Mouse (Mus musculus): ENCODE measurements around the gene Cct2. TPM values are rescaled to one million over a fixed set of nuclear protein-coding genes. Genes with fewer than 3 reads are reported as not detected.

Gene Cct2
- polyA plus RNA-seq (2015; fragmentation: Nextera tagmentation; extraction: Ambion mirVana): 235 and 246 TPM in 2 replicates

DNA sequence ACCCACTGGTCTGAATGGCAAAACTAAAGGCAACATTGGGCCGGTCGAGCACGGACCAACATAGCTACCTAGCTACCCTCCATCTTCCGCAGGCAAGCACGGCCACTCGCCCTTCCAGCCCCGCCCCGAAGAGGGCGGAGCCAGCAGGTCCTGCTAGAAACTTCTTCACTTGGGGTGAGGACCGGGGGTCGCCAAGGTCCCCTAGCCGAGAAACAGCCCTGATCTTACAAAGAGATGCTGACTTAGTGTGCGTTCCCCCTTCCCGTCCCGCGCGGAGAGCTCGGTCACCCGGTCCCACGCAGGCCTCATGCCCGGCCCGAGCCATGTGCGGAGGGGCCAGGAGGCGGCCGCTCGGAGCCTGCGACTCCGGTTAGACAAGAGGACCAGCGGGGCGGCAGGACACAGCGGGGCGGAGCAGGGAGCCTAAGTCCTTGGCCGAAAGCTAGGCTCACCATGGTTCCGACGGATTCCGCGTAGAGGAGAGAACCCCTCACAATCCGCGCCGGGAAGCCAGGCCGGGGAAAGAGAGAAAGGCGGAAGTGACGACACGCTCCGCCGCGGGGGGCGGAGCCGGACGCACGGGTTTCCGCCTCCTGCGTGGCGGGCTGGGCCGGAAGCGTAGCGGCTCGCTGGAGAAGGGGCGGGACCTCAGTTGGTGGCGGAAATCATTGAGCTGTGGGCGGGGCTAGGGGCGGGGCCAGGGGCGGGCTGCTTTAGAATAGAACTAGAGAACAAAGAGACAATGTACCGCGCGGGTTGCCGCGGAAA lies at the start of gene Cct2:
TSS of gene Cct2 (minus strand) at position 561 of the 768 bp plus-strand sequence.
- peak within 1 kb of the TSS; percentile 69 for H3K4me2 ChIP-seq
- H3K27ac ChIP-seq: peak within 1 kb of the TSS; percentile 89
- H3K36me3 ChIP-seq: peaks cover 37% of the 10 kb centered on the region
- peak within 1 kb of the TSS; percentile 97 for H3K4me3 ChIP-seq
- ATAC-seq (ENCODE audit: borderline replicate concordance, extremely low read depth, low FRiP score, low TSS enrichment): peak; percentile 93
- peaks cover 22% of the 10 kb centered on the region; the same call in 1 of the 2 replicates for H3K4me1 ChIP-seq
- H3K9ac ChIP-seq: peak within 1 kb of the TSS; percentile 75
- no peaks in the 10 kb centered on the region for H3K27me3 ChIP-seq
- under 1% methylated on average over 68 of the region's 68 CpGs for WGBS
- H3K9me3 ChIP-seq: no peaks in the 10 kb centered on the region

DNA sequence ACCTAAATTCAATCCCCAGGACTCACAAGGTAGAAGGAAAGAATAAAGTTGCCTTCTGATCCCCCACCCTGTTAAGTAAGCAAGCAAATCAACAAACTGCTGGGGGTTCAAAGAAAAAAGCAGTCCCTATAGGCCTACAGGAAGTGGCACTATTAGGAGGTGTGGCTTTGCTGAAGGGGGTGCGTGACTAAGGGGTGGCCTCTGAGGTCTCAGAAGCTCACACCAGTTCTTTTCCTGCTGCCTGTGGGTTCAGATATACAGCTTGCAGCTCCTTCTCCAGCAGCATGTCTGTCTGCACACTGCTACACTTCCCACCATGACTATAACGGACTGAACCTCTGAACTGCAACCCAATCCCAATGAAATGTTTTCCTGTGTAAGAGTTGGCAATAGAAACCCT lies 48.9 kb upstream of the Cct2 start:
- H3K27ac ChIP-seq: no peak overlapping the region
- no peaks in the 10 kb centered on the region for H3K36me3 ChIP-seq
- no peaks in the 10 kb centered on the region for H3K27me3 ChIP-seq
- 43% methylated on average over 2 of the region's 2 CpGs for WGBS
- ATAC-seq (ENCODE audit: borderline replicate concordance, extremely low read depth, low FRiP score, low TSS enrichment): no peak
- no peaks in the 10 kb centered on the region for H3K9me3 ChIP-seq
- no peak overlapping the region for H3K4me2 ChIP-seq
- H3K4me1 ChIP-seq: peaks cover 34% of the 10 kb centered on the region
- H3K9ac ChIP-seq: no peak overlapping the region
- no peak overlapping the region for H3K4me3 ChIP-seq

DNA sequence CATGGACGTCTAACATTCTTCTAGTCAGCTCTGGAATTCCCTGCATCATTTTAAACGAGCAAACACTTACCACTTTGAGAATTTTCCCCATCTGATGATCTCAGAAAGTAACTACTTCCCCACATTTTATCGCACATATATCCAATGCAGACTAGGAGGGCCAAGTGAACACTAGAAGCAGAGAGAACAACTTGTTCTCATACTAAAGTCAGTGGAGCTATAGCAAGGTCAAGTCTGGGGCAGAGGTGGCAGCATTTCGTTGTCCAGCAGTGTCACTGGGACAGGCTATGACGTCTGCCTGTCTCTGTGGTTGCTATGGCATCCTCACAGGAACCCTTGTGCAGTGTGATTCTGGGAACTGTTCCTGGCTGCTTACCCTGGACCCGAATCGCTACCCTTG lies 47.8 kb upstream of the Cct2 start:
- 53% methylated on average over 7 of the region's 7 CpGs for WGBS
- Histone ChIP-seq H3K27ac (no peak overlapping the region), H3K9me3 (no peaks in the 10 kb centered on the region), H3K36me3 (no peaks in the 10 kb centered on the region), H3K9ac (no peak overlapping the region), H3K4me3 (no peak overlapping the region), H3K27me3 (no peaks in the 10 kb centered on the region), H3K4me1 (peaks cover 41% of the 10 kb centered on the region), H3K4me2 (no peak overlapping the region)
- no peak for ATAC-seq (ENCODE audit: borderline replicate concordance, extremely low read depth, low FRiP score, low TSS enrichment)

DNA sequence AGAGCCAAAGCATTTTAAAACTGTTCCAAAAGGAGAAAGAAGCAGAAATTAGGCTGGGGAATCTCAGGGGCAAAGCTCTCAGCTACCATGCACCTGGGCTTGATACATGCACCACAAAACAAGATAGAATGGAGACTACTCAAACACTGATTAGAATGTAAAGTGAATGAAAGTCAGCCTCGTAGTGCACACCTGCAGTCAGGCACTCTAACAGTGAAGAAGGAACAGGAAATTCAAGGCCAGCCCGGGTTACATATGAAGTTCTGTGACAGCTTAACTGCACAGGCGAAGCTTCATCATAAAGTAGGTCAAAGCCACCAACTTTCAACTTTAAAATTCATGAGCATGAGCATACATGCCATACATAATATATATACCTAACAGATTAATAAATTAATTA lies 46.7 kb upstream of the Cct2 start:
- 47% methylated on average over 3 of the region's 3 CpGs for WGBS
- Histone ChIP-seq H3K9ac (no peak overlapping the region), H3K27ac (0 out of 2 replicates have a peak overlapping the region, but pooled peaks have one; percentile 27), H3K4me1 (peaks cover 41% of the 10 kb centered on the region), H3K36me3 (no peaks in the 10 kb centered on the region), H3K9me3 (no peaks in the 10 kb centered on the region), H3K27me3 (no peaks in the 10 kb centered on the region), H3K4me3 (no peak overlapping the region), H3K4me2 (no peak overlapping the region)
- ATAC-seq (ENCODE audit: borderline replicate concordance, extremely low read depth, low FRiP score, low TSS enrichment): no peak

DNA sequence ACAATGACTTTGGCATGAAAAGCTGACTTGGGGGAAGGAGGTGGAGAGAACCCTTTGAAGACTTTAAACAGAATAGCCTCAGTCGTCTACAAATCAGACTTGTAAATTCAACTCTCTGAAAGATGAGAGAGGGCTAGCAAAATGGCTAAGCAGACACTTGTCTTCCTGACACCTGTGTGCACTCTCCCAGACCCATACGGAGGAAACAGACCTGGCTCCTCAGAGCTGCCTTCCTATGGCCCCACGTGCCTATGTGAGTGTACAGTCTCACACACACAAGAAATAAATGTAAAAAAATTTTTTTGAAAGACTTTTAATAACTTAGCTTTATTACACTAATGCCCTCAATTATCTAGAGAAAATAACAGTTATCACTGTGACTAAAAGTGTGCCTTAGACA lies 43.1 kb upstream of the Cct2 start:
- Histone ChIP-seq H3K27me3 (no peaks in the 10 kb centered on the region), H3K4me1 (peaks cover 36% of the 10 kb centered on the region), H3K4me2 (no peak overlapping the region), H3K9me3 (no peaks in the 10 kb centered on the region), H3K27ac (no peak overlapping the region), H3K9ac (no peak overlapping the region), H3K4me3 (no peak overlapping the region), H3K36me3 (no peaks in the 10 kb centered on the region)
- no peak for ATAC-seq (ENCODE audit: borderline replicate concordance, extremely low read depth, low FRiP score, low TSS enrichment)
- 10% methylated on average over 3 of the region's 3 CpGs for WGBS

DNA sequence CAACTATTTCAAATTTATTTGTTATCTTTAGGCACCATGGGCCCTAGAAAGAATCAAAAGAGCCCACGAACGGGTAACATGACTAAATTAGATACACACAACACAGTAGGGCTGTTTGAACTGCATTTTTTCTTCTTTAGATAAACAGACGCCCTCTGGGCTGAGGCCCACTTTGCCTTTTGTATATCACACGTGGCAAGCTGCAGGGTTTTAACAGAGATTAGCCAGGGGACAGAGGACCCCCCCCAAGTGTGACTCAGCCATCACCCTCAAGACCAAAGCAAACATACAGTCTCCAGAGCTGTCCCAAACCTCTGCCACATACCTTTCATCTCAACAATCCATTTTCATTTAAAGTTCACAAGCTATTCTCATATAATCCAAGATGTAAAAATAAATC lies 42.6 kb upstream of the Cct2 start:
- Histone ChIP-seq H3K4me3 (no peak overlapping the region), H3K4me2 (no peak overlapping the region), H3K9ac (no peak overlapping the region), H3K4me1 (peaks cover 36% of the 10 kb centered on the region), H3K27ac (no peak overlapping the region; the same call in 1 of the 2 replicates), H3K27me3 (no peaks in the 10 kb centered on the region), H3K36me3 (no peaks in the 10 kb centered on the region), H3K9me3 (no peaks in the 10 kb centered on the region)
- peak; percentile 58; the same call in 1 of the 2 replicates for ATAC-seq (ENCODE audit: borderline replicate concordance, extremely low read depth, low FRiP score, low TSS enrichment)
- WGBS: 6% methylated on average over 4 of the region's 4 CpGs

DNA sequence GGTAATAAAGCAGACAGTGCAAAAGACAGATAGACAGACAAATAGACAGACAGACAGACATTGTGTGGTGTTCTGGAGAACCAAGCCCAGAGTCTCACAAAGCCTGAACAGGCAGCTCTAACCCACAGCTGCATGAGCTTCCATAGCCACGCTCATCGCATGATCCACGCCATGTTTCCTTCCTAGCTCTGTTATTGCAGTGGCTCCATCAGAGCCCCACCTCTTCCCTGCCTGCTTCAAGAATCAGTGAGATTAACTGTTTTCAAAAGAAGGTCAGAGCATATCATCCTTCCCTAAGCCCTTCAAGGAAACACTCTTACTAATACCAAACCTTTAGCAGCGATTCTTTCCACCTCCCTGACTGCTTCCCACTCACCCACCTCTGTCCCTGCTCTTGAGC lies 41.4 kb upstream of the Cct2 start:
- Histone ChIP-seq H3K4me3 (no peak overlapping the region), H3K4me2 (no peak overlapping the region), H3K36me3 (no peaks in the 10 kb centered on the region), H3K9me3 (no peaks in the 10 kb centered on the region), H3K27me3 (no peaks in the 10 kb centered on the region), H3K27ac (no peak overlapping the region), H3K4me1 (peaks cover 33% of the 10 kb centered on the region), H3K9ac (no peak overlapping the region)
- WGBS: 46% methylated on average over 4 of the region's 4 CpGs
- no peak for ATAC-seq (ENCODE audit: borderline replicate concordance, extremely low read depth, low FRiP score, low TSS enrichment)

DNA sequence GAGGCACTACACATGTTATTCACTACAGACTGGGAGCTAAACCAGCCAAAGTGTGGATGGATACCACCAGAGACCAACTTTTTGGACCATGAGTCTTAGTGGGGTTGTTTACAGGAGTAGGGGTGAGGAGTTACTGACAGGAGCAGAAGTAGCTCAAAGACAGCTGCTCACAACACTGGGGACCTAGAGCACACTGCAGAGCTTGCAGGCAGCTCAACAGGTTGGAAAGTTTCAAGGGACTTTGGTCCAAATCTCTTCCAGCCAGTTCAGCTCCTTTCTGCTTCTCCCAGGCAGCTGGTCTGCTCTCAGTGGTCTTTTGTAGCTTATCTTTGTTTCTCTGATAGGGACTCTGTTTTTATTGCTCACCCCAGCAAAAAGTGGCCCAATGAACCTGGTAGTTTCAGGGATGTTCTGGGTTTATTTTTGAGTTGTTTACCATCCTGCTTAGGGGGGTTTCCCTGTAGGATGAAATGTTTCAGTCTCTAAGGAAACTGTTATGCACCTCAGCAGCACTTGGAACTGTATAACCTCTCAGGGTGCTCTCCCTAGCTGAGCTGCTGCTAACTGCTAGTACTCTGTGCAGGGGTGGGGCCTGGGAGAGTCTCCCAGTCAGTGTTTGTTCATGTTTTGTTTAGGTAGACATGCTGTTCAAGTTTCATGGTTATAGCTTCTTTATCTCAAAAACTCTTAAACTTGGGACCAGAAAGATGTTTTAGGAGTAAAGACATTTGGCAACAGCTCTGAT lies 40.4 kb upstream of the Cct2 start:
- H3K4me2 ChIP-seq: no peak overlapping the region
- no peaks in the 10 kb centered on the region for H3K36me3 ChIP-seq
- H3K27ac ChIP-seq: no peak overlapping the region
- no peaks in the 10 kb centered on the region for H3K27me3 ChIP-seq
- H3K9me3 ChIP-seq: no peaks in the 10 kb centered on the region
- peaks cover 25% of the 10 kb centered on the region for H3K4me1 ChIP-seq
- H3K4me3 ChIP-seq: no peak overlapping the region
- ATAC-seq (ENCODE audit: borderline replicate concordance, extremely low read depth, low FRiP score, low TSS enrichment): peak; percentile 53; the same call in 1 of the 2 replicates
- no peak overlapping the region for H3K9ac ChIP-seq

DNA sequence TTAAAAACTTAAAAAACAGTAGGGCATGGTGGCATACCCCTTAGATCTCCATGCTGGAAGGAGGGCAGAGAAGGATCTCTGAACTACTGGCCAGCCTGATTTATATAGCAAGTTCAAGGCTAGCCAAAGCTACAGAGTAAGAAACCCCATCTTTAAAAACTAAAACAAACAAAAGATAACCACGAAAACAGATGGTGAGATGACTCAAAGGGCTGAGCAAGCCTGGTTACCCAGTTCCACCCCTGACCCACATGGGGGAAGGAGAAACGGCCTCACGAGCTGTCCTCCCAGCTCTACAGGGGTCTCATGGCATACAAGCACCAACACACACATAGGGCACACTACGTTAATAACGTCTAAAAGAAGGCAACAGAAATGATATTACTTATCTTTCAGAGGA lies 36.6 kb upstream of the Cct2 start:
- 53% methylated on average over 5 of the region's 5 CpGs for WGBS
- no peak for ATAC-seq (ENCODE audit: borderline replicate concordance, extremely low read depth, low FRiP score, low TSS enrichment)
- peaks cover 19% of the 10 kb centered on the region for H3K4me1 ChIP-seq
- no peak overlapping the region for H3K4me2 ChIP-seq
- no peak overlapping the region for H3K9ac ChIP-seq
- H3K27ac ChIP-seq: no peak overlapping the region
- H3K36me3 ChIP-seq: no peaks in the 10 kb centered on the region
- no peaks in the 10 kb centered on the region for H3K27me3 ChIP-seq
- H3K4me3 ChIP-seq: no peak overlapping the region
- no peaks in the 10 kb centered on the region for H3K9me3 ChIP-seq

DNA sequence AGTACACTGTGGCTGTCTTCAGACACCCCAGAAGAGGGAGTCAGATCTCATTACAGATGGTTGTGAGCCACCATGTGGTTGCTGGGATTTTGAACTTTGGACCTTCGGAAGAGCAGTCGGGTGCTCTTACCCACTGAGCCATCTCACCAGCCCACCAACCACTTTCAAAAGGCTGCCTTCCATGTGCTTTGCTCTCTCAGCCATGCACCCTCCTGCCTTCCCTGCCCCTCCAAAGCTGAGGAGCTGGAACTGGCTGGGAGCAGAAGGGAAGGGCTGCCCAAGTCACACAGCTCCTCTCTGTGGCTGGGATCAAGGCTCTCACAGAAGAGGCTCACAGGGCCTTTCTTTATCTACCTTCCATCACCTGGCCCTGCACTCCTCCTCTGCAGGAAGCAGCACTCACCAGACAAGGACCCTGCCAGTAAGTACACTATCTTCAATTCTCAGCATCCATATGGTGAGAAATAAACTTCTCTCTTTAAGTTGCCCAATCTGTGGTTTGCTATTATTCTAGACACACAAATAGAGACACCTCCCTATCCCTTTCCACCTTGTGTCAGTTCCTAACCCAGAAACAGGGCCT lies 33.6 kb upstream of the Cct2 start:
- ATAC-seq (ENCODE audit: borderline replicate concordance, extremely low read depth, low FRiP score, low TSS enrichment): no peak

DNA sequence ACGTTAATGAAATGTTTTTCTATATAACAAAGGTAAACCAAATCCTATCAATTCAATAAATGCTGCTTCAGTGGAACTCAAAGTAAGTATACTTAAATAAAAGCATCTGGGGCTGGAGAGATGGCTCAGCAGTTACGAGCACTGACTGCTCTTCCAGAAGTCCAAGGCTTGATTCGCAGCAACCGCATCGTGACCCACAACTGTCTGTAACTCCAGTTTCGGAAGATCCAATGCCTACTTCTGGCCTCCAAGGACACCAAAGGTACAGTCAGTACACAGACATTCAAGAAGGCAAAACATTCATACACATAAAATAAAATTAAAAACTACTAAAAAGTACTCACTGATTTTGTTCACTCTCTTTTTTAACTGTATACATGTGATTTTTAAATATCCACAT lies 32.5 kb upstream of the Cct2 start:
- Histone ChIP-seq H3K9me3 (no peaks in the 10 kb centered on the region), H3K27me3 (no peaks in the 10 kb centered on the region), H3K4me3 (no peak overlapping the region), H3K36me3 (no peaks in the 10 kb centered on the region; the same call in 1 of the 2 replicates), H3K4me2 (no peak overlapping the region), H3K27ac (no peak overlapping the region), H3K4me1 (peaks cover 22% of the 10 kb centered on the region), H3K9ac (no peak overlapping the region)
- WGBS: 83% methylated on average over 6 of the region's 6 CpGs
- no peak for ATAC-seq (ENCODE audit: borderline replicate concordance, extremely low read depth, low FRiP score, low TSS enrichment)

More for the DNA sequence above, 33.6 kb upstream of the Cct2 start:
- Histone ChIP-seq H3K9me3 (no peaks in the 10 kb centered on the region), H3K27ac (no peak overlapping the region), H3K36me3 (no peaks in the 10 kb centered on the region), H3K4me3 (no peak overlapping the region), H3K9ac (no peak overlapping the region), H3K27me3 (no peaks in the 10 kb centered on the region), H3K4me2 (no peak overlapping the region), H3K4me1 (peaks cover 22% of the 10 kb centered on the region)
- 75% methylated on average over 2 of the region's 2 CpGs for WGBS

Data from lung, embryonic 15.5 days (tissue).